Mouse (Mus musculus): Measurements from ENCODE around the gene Ypel1. TPM values are rescaled to one million over a fixed set of nuclear protein-coding genes. Genes with fewer than 3 reads are reported as not detected.
A peak's percentile ranks its signal among the peaks of the same experiment; 100 is the strongest.

Gene Ypel1
- polyA plus RNA-seq, 1 experiment from 2014 or later = 32.5 TPM

DNA sequence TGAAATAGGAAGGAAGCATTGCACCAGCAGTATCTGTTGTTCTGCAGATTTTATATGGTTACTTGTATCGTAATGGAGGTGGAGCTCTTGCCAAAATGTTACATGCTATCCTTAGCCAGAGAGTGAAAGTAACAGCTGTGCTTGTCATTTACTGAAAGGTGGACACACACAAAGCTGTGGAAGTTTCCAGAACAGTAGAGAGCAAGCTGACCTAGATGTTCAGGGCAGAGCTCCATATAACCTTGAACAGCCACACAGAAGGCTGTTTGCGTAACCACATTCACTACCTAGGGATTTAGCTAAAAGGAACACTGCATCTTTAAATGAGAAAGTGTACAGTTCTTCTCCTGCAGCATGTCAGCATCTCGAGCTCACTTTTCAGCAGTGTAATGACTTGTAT lies 25.2 kb upstream of the Ypel1 start:
- no peak for TF ChIP-seq CTCF (IDR thresholded peaks at IDR 0.05; ENCODE audit: low read depth)
- Histone ChIP-seq H3K4me1 (replicated peaks; ENCODE audit: insufficient read depth, low read length) (no peaks in the 10 kb centered on the region), H3K27me3 (ENCODE audit: insufficient read depth, low read length) (no peaks in the 10 kb centered on the region), H3K9me3 (replicated peaks; ENCODE audit: low read length) (no peaks in the 10 kb centered on the region), H3K36me3 (ENCODE audit: insufficient read depth, low read length) (peaks cover 57% of the 10 kb centered on the region), H3K9ac (ENCODE audit: low read depth, low read length) (no peak overlapping the region), H3K4me3 (replicated peaks; ENCODE audit: low read depth, low read length) (no peak overlapping the region), H3K4me2 (ENCODE audit: low read length) (no peak overlapping the region), H3K27ac (no peak overlapping the region)
- no peak for ATAC-seq (replicated peaks; ENCODE audit: low FRiP score, low read depth)
- DNase-seq (ENCODE audit: low spot score) = no peak
- 85% methylated on average over 3 of the region's 3 CpGs for WGBS

- no peak overlapping the region for H3K9ac ChIP-seq (ENCODE audit: low read depth, low read length)
- ATAC-seq (replicated peaks; ENCODE audit: low FRiP score, low read depth) (no peak), DNase-seq (ENCODE audit: low spot score) (no peak)
- no peaks in the 10 kb centered on the region for H3K4me1 ChIP-seq (replicated peaks; ENCODE audit: insufficient read depth, low read length)
- H3K4me2 ChIP-seq (ENCODE audit: low read length) = no peak overlapping the region
- 48% methylated on average over 3 of the region's 3 CpGs for WGBS
- H3K27ac ChIP-seq = no peak overlapping the region
- no peaks in the 10 kb centered on the region for H3K27me3 ChIP-seq (ENCODE audit: insufficient read depth, low read length)
- TF ChIP-seq CTCF (IDR thresholded peaks at IDR 0.05; ENCODE audit: low read depth) = no peak
- H3K4me3 ChIP-seq (replicated peaks; ENCODE audit: low read depth, low read length) = no peak overlapping the region
- H3K9me3 ChIP-seq (replicated peaks; ENCODE audit: low read length) = no peaks in the 10 kb centered on the region
- H3K36me3 ChIP-seq (ENCODE audit: insufficient read depth, low read length) = peaks cover 49% of the 10 kb centered on the region
Measured at GRCm38 (mm10) chr16:17045287-17045686, 24.2 kb upstream of the Ypel1 start.

DNA sequence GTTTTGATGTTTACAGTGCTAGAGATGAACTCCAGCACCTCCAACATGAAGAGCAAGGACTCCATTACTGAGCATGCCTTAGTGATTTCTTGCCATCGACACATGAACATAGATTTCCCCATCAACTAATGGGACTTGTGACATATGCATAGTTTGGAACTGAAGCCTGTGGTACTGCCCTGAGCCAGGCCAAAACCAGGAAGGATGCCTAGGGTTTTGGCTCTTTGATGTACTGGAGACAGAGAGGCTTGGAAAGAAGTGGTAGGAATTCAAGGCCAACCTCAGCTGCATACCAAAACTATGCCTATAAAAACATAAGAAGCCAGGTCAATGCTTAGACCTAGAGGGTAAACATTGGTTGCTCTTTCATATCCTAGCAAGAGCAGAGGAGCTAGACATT lies 19.6 kb upstream of the Ypel1 start:
- H3K4me2 ChIP-seq (ENCODE audit: low read length) = no peak overlapping the region
- peaks cover 12% of the 10 kb centered on the region; the same call in 1 of the 2 replicates for H3K36me3 ChIP-seq (ENCODE audit: insufficient read depth, low read length)
- no peak overlapping the region for H3K27ac ChIP-seq
- DNase-seq (ENCODE audit: low spot score) (no peak), ATAC-seq (replicated peaks; ENCODE audit: low FRiP score, low read depth) (no peak)
- H3K4me3 ChIP-seq (replicated peaks; ENCODE audit: low read depth, low read length) = no peak overlapping the region
- no peaks in the 10 kb centered on the region for H3K4me1 ChIP-seq (replicated peaks; ENCODE audit: insufficient read depth, low read length)
- no peak for TF ChIP-seq CTCF (IDR thresholded peaks at IDR 0.05; ENCODE audit: low read depth)
- 97% methylated on average over 1 of the region's 1 CpGs for WGBS
- H3K9me3 ChIP-seq (replicated peaks; ENCODE audit: low read length) = no peaks in the 10 kb centered on the region
- H3K9ac ChIP-seq (ENCODE audit: low read depth, low read length) = no peak overlapping the region
- H3K27me3 ChIP-seq (ENCODE audit: insufficient read depth, low read length) = no peaks in the 10 kb centered on the region

DNA sequence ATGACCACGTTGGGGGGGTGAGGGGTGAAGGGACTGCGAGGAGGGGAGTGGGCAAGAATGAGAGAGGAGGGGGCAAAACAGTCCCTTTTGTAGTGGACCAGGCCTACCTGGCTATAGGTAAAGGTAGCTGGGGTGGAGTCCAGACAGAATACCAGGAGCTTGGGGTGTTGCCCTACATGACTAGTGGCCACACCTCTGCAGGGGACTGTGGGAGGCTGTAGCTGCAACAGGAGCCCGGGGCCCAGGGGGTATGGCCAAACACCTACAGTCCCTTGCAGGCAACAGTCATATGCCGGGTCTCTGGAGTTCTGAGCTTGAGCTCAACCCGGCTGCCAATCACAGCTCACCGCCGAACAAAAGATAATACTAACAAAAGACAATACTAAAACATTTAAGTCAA lies 17.4 kb upstream of the Ypel1 start:
- H3K27me3 ChIP-seq (ENCODE audit: insufficient read depth, low read length) = no peaks in the 10 kb centered on the region
- WGBS = 88% methylated on average over 7 of the region's 7 CpGs
- TF ChIP-seq CTCF (IDR thresholded peaks at IDR 0.05; ENCODE audit: low read depth) = no peak
- H3K9me3 ChIP-seq (replicated peaks; ENCODE audit: low read length) = no peaks in the 10 kb centered on the region
- H3K4me1 ChIP-seq (replicated peaks; ENCODE audit: insufficient read depth, low read length) = no peaks in the 10 kb centered on the region
- no peak overlapping the region for H3K4me2 ChIP-seq (ENCODE audit: low read length)
- H3K27ac ChIP-seq = no peak overlapping the region
- peaks cover 6% of the 10 kb centered on the region; the same call in 1 of the 2 replicates for H3K36me3 ChIP-seq (ENCODE audit: insufficient read depth, low read length)
- DNase-seq (ENCODE audit: low spot score) = no peak
- H3K9ac ChIP-seq (ENCODE audit: low read depth, low read length) = no peak overlapping the region
- no peak overlapping the region for H3K4me3 ChIP-seq (replicated peaks; ENCODE audit: low read depth, low read length)
- ATAC-seq (replicated peaks; ENCODE audit: low FRiP score, low read depth) = peak; percentile 38

GRCm38 (mm10) chr16:17053903-17054302 lies 15.6 kb upstream of the Ypel1 start:
- no peak for ATAC-seq (replicated peaks; ENCODE audit: low FRiP score, low read depth)
- no peak overlapping the region for H3K4me3 ChIP-seq (replicated peaks; ENCODE audit: low read depth, low read length)
- WGBS = 65% methylated on average over 3 of the region's 3 CpGs

GRCm38 (mm10) chr16:17055584-17055983 lies 13.9 kb upstream of the Ypel1 start:
- no peak overlapping the region for H3K27ac ChIP-seq
- 72% methylated on average over 3 of the region's 3 CpGs for whole genome bisulfite sequencing
- TF ChIP-seq CTCF (IDR thresholded peaks at IDR 0.05; ENCODE audit: low read depth) = no peak
- H3K9me3 ChIP-seq (replicated peaks; ENCODE audit: low read length) = no peaks in the 10 kb centered on the region
- DNase-seq (ENCODE audit: low spot score) = no peak
- no peaks in the 10 kb centered on the region for H3K36me3 ChIP-seq (ENCODE audit: insufficient read depth, low read length)
- H3K9ac ChIP-seq (ENCODE audit: low read depth, low read length) = no peak overlapping the region
- H3K4me1 ChIP-seq (replicated peaks; ENCODE audit: insufficient read depth, low read length) = no peaks in the 10 kb centered on the region
- no peaks in the 10 kb centered on the region for H3K27me3 ChIP-seq (ENCODE audit: insufficient read depth, low read length)
- no peak overlapping the region for H3K4me3 ChIP-seq (replicated peaks; ENCODE audit: low read depth, low read length)
- no peak for ATAC-seq (replicated peaks; ENCODE audit: low FRiP score, low read depth)
- H3K4me2 ChIP-seq (ENCODE audit: low read length) = no peak overlapping the region

More at GRCm38 (mm10) chr16:17053903-17054302, 15.6 kb upstream of the Ypel1 start:
- no peaks in the 10 kb centered on the region for H3K4me1 ChIP-seq (replicated peaks; ENCODE audit: insufficient read depth, low read length)
- H3K4me2 ChIP-seq (ENCODE audit: low read length) = no peak overlapping the region
- no peaks in the 10 kb centered on the region for H3K27me3 ChIP-seq (ENCODE audit: insufficient read depth, low read length)
- no peak for DNase-seq (ENCODE audit: low spot score)
- TF ChIP-seq CTCF (IDR thresholded peaks at IDR 0.05; ENCODE audit: low read depth) = no peak
- no peaks in the 10 kb centered on the region for H3K9me3 ChIP-seq (replicated peaks; ENCODE audit: low read length)
- H3K9ac ChIP-seq (ENCODE audit: low read depth, low read length) = no peak overlapping the region
- no peak overlapping the region for H3K27ac ChIP-seq
- H3K36me3 ChIP-seq (ENCODE audit: insufficient read depth, low read length) = no peaks in the 10 kb centered on the region

- no peak for TF ChIP-seq CTCF (IDR thresholded peaks at IDR 0.05; ENCODE audit: low read depth)
Measured at GRCm38 (mm10) chr16:17062338-17062737, 7.2 kb upstream of the Ypel1 start.

More at GRCm38 (mm10) chr16:17062338-17062737, 7.2 kb upstream of the Ypel1 start:
- no peak for ATAC-seq (replicated peaks; ENCODE audit: low FRiP score, low read depth)
- Histone ChIP-seq H3K4me3 (replicated peaks; ENCODE audit: low read depth, low read length) (no peak overlapping the region), H3K4me1 (replicated peaks; ENCODE audit: insufficient read depth, low read length) (no peaks in the 10 kb centered on the region), H3K4me2 (ENCODE audit: low read length) (no peak overlapping the region), H3K36me3 (ENCODE audit: insufficient read depth, low read length) (no peaks in the 10 kb centered on the region), H3K27me3 (ENCODE audit: insufficient read depth, low read length) (no peaks in the 10 kb centered on the region), H3K9ac (ENCODE audit: low read depth, low read length) (no peak overlapping the region), H3K9me3 (replicated peaks; ENCODE audit: low read length) (no peaks in the 10 kb centered on the region), H3K27ac (no peak overlapping the region)
- WGBS = 45% methylated on average over 1 of the region's 1 CpGs
- no peak for DNase-seq (ENCODE audit: low spot score)
